Mouse (Mus musculus) erythroblast, embryonic 14.5 days (primary cell): Measurements from ENCODE around the gene Krt18.

ENCODE experiments used
- GATA1 ChIP-seq: IDR thresholded peaks from 2 replicates; pipeline ENCODE4 v1.6.1; 2012; ENCODE audit warnings: low read length, inconsistent platforms, mixed read lengths
- TAL1 ChIP-seq: IDR thresholded peaks from 3 replicates; pipeline ENCODE4 v1.6.1; 2012; ENCODE audit warnings: low read length, inconsistent platforms, mixed read lengths

DNA sequence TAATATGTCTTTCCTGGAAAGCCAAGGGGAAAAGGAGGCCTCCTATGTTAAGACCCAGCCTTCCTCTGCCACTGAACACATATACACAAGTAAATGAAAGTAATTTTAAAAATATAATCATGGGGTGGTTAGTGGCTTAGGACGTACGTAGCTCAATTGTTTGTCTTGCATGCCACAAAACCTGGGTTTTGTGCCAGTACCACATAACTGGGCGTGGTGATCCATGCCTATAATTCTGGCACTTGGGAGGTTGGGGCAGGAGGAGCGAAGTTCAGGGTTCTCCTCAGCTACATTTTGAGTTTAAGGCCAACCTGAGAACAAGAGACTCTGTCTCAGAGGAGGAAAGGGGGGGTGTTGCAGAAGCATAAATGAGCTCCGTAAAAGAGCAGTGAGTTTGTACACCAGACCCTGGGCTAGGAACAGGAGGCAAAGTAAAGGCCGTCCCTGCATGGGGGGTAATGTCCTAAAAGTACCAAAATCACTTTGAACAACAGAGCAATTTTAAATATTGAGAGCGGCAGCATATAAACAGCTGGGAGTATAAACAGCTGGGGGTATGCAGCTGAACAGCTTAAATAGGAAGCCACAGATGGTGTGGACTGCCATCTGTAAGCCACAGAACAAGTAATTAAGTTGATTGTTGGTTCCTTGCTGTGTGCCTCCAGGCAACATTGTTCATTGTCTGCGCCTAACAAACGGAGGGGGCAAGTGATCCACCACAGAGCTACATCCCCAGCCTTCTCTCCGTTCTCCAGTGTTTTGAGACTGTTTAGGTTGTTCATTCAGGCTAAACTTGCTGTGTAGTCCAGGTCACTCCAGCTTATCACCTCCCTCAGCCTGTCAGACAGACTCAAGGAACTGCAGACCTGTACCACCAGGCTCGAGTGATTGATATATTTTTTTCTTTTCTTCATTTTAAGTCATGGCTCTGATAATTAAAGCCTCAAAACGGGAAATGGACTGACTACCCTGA lies 20.6 kb upstream of the Krt18 start:
- TF ChIP-seq GATA1 (no peak), TAL1 (no peak)
